Mouse (Mus musculus) heart, embryonic 15.5 days (tissue): Measurements from ENCODE around the gene Rnps1. TPM values are rescaled to one million over a fixed set of nuclear protein-coding genes. Genes with fewer than 3 reads are reported as not detected.

Source experiments
- ATAC-seq: fragments of 200-750 bp; cut with Nextera tagmentation; replicated peaks from 2 replicates; pipeline ENCODE4 v1.8.0; 2017; ENCODE audit warnings: low read depth, moderate TSS enrichment; ENCODE audit not compliant: insufficient number of reproducible peaks, insufficient read depth, low FRiP score
- H3K27ac ChIP-seq: fragments of 300-500 bp; sonication (generic); 2 replicates; pipeline ENCODE4 v1.5.1; 2015; ENCODE audit warnings: mild to moderate bottlenecking, inconsistent platforms
- H3K27me3 ChIP-seq: fragments of 300-500 bp; sonication (generic); 2 replicates; pipeline ENCODE4 v1.6.1; 2015; ENCODE audit warnings: inconsistent platforms
- H3K36me3 ChIP-seq: fragments of 300-500 bp; sonication (generic); 2 replicates; pipeline ENCODE4 v1.6.1; 2015; ENCODE audit warnings: mild to moderate bottlenecking, inconsistent platforms
- H3K4me1 ChIP-seq: fragments of 300-500 bp; sonication (generic); replicated peaks from 2 replicates; pipeline ENCODE4 v1.6.1; 2015; ENCODE audit warnings: inconsistent platforms
- H3K4me2 ChIP-seq: fragments of 300-500 bp; sonication (generic); 2 replicates; pipeline ENCODE4 v1.6.1; 2015; ENCODE audit warnings: inconsistent platforms, mild to moderate bottlenecking, moderate library complexity
- H3K4me3 ChIP-seq: fragments of 300-500 bp; sonication (generic); 2 replicates; pipeline ENCODE4 v1.5.1; 2015; ENCODE audit warnings: mild to moderate bottlenecking, inconsistent platforms
- H3K9ac ChIP-seq: fragments of 300-500 bp; sonication (generic); 2 replicates; pipeline ENCODE4 v1.6.1; 2015; ENCODE audit warnings: mild to moderate bottlenecking, inconsistent platforms
- H3K9me3 ChIP-seq: fragments of 300-500 bp; sonication (generic); replicated peaks from 2 replicates; pipeline ENCODE4 v1.6.1; 2016; ENCODE audit warnings: inconsistent platforms
- WGBS: fragments of 180-500 bp; shearing (Covaris S2); methylation state at CpG from one replicate; pipeline ENCODE4 v1.1.7; 2015; ENCODE audit warnings: mixed read lengths; 5-methylcytosine and 5-hydroxymethylcytosine counted together
- polyA plus RNA-seq: library from polyadenylated mRNA; unstranded; fragments of >200 nt; fragmentation: Nextera tagmentation; extraction: Ambion mirVana; gene quantifications from 2 replicates; pipeline ENCODE4 v1.2.1, GENCODE M21; 2015

Gene Rnps1
- polyA plus RNA-seq, 1 experiment from 2014 or later, result 186 TPM

GRCm38 (mm10) chr17:24429201-24429983, 15.0 kb downstream of the Rnps1 start:
- no peaks in the 10 kb centered on the region for H3K27me3 ChIP-seq
- 0 out of 2 replicates have a peak overlapping the region, but pooled peaks have one; percentile 8 for H3K9ac ChIP-seq
- WGBS, result 55% methylated on average over 14 of the region's 14 CpGs
- peak overlapping the region; percentile 87 for H3K27ac ChIP-seq
- peak overlapping the region; percentile 41 for H3K4me2 ChIP-seq
- peaks cover 29% of the 10 kb centered on the region for H3K4me1 ChIP-seq
- peak overlapping the region; percentile 12; the same call in 1 of the 2 replicates for H3K4me3 ChIP-seq
- H3K36me3 ChIP-seq, result peaks cover 10% of the 10 kb centered on the region
- H3K9me3 ChIP-seq, result no peaks in the 10 kb centered on the region
- peak; percentile 32 for ATAC-seq

- Histone ChIP-seq H3K27ac (no peak overlapping the region), H3K4me3 (no peak overlapping the region), H3K36me3 (peaks cover 55% of the 10 kb centered on the region), H3K27me3 (no peaks in the 10 kb centered on the region), H3K9ac (no peak overlapping the region), H3K4me1 (no peaks in the 10 kb centered on the region), H3K9me3 (no peaks in the 10 kb centered on the region), H3K4me2 (no peak overlapping the region)
- 77% methylated on average over 5 of the region's 5 CpGs for WGBS
- no peak for ATAC-seq
Measured at GRCm38 (mm10) chr17:24437016-24437415, 22.7 kb downstream of the Rnps1 start.

GRCm38 (mm10) chr17:24440377-24440776, 26.0 kb downstream of the Rnps1 start:
- H3K27me3 ChIP-seq, result no peaks in the 10 kb centered on the region
- H3K36me3 ChIP-seq, result peaks cover 70% of the 10 kb centered on the region
- H3K4me1 ChIP-seq, result no peaks in the 10 kb centered on the region
- H3K4me2 ChIP-seq, result no peak overlapping the region
- no peak overlapping the region for H3K9ac ChIP-seq
- H3K27ac ChIP-seq, result no peak overlapping the region
- H3K4me3 ChIP-seq, result no peak overlapping the region
- no peaks in the 10 kb centered on the region for H3K9me3 ChIP-seq
- 89% methylated on average over 8 of the region's 8 CpGs for WGBS
- ATAC-seq, result no peak

- H3K36me3 ChIP-seq, result peaks cover 72% of the 10 kb centered on the region
- no peak overlapping the region for H3K4me2 ChIP-seq
- no peaks in the 10 kb centered on the region for H3K27me3 ChIP-seq
- H3K9me3 ChIP-seq, result no peaks in the 10 kb centered on the region
- H3K9ac ChIP-seq, result no peak overlapping the region
- H3K4me1 ChIP-seq, result no peaks in the 10 kb centered on the region
- ATAC-seq, result no peak
- H3K4me3 ChIP-seq, result no peak overlapping the region
- H3K27ac ChIP-seq, result no peak overlapping the region
- 55% methylated on average over 2 of the region's 2 CpGs for WGBS
Measured at GRCm38 (mm10) chr17:24441148-24441547, 26.8 kb downstream of the Rnps1 start.

- Histone ChIP-seq H3K4me2 (no peak overlapping the region), H3K4me1 (no peaks in the 10 kb centered on the region), H3K36me3 (peaks cover 74% of the 10 kb centered on the region), H3K27ac (no peak overlapping the region), H3K27me3 (no peaks in the 10 kb centered on the region), H3K9me3 (no peaks in the 10 kb centered on the region), H3K4me3 (no peak overlapping the region), H3K9ac (no peak overlapping the region)
- ATAC-seq, result no peak
- WGBS, result 83% methylated on average over 14 of the region's 14 CpGs
Measured at GRCm38 (mm10) chr17:24442107-24442506, 27.7 kb downstream of the Rnps1 start.

GRCm38 (mm10) chr17:24442632-24443155, 28.3 kb downstream of the Rnps1 start, which contains the start of gene Dnase1l2:
TSS of gene Dnase1l2 (minus strand) at chr17:24443105.
- no peak within 1 kb of the TSS for H3K27ac ChIP-seq
- no peak for ATAC-seq
- no peak within 1 kb of the TSS for H3K9ac ChIP-seq
- no peak within 1 kb of the TSS for H3K4me2 ChIP-seq
- H3K4me3 ChIP-seq, result no peak within 1 kb of the TSS
- peaks cover 74% of the 10 kb centered on the region for H3K36me3 ChIP-seq
- no peaks in the 10 kb centered on the region for H3K27me3 ChIP-seq
- 72% methylated on average over 7 of the region's 7 CpGs for WGBS
- no peaks in the 10 kb centered on the region for H3K4me1 ChIP-seq
- H3K9me3 ChIP-seq, result no peaks in the 10 kb centered on the region

- Histone ChIP-seq H3K9me3 (no peaks in the 10 kb centered on the region), H3K27ac (no peak overlapping the region), H3K4me2 (no peak overlapping the region), H3K9ac (no peak overlapping the region), H3K4me1 (no peaks in the 10 kb centered on the region), H3K36me3 (peaks cover 74% of the 10 kb centered on the region), H3K27me3 (no peaks in the 10 kb centered on the region), H3K4me3 (no peak overlapping the region)
- no peak for ATAC-seq
- 72% methylated on average over 4 of the region's 4 CpGs for WGBS
Measured at GRCm38 (mm10) chr17:24443409-24443808, 29.0 kb downstream of the Rnps1 start.

- Histone ChIP-seq H3K4me1 (no peaks in the 10 kb centered on the region), H3K9me3 (no peaks in the 10 kb centered on the region), H3K9ac (no peak overlapping the region), H3K36me3 (peaks cover 81% of the 10 kb centered on the region), H3K27me3 (no peaks in the 10 kb centered on the region), H3K4me3 (no peak overlapping the region), H3K27ac (no peak overlapping the region), H3K4me2 (no peak overlapping the region)
- no peak for ATAC-seq
- 84% methylated on average over 8 of the region's 8 CpGs for WGBS
Measured at GRCm38 (mm10) chr17:24446590-24446989, 32.2 kb downstream of the Rnps1 start.

GRCm38 (mm10) chr17:24449507-24449906, 35.1 kb downstream of the Rnps1 start:
- H3K27ac ChIP-seq, result no peak overlapping the region
- no peak overlapping the region for H3K4me2 ChIP-seq
- WGBS, result 82% methylated on average over 6 of the region's 6 CpGs
- no peak overlapping the region for H3K4me3 ChIP-seq
- H3K27me3 ChIP-seq, result no peaks in the 10 kb centered on the region
- no peak overlapping the region for H3K9ac ChIP-seq
- peaks cover 12% of the 10 kb centered on the region for H3K4me1 ChIP-seq
- no peaks in the 10 kb centered on the region for H3K9me3 ChIP-seq
- no peak for ATAC-seq
- H3K36me3 ChIP-seq, result peaks cover 68% of the 10 kb centered on the region

GRCm38 (mm10) chr17:24451220-24451619, 36.9 kb downstream of the Rnps1 start:
- Histone ChIP-seq H3K27me3 (no peaks in the 10 kb centered on the region), H3K4me1 (peaks cover 19% of the 10 kb centered on the region), H3K9ac (no peak overlapping the region), H3K27ac (no peak overlapping the region), H3K4me3 (no peak overlapping the region), H3K9me3 (no peaks in the 10 kb centered on the region), H3K36me3 (peaks cover 51% of the 10 kb centered on the region), H3K4me2 (no peak overlapping the region)
- no peak for ATAC-seq
- 97% methylated on average over 6 of the region's 6 CpGs for WGBS

- Histone ChIP-seq H3K27me3 (no peaks in the 10 kb centered on the region), H3K9me3 (no peaks in the 10 kb centered on the region), H3K4me3 (no peak overlapping the region), H3K36me3 (peaks cover 29% of the 10 kb centered on the region), H3K9ac (no peak overlapping the region), H3K4me1 (peaks cover 19% of the 10 kb centered on the region), H3K4me2 (peak overlapping the region; percentile 67; the same call in 1 of the 2 replicates), H3K27ac (no peak overlapping the region)
- ATAC-seq, result no peak
- 69% methylated on average over 2 of the region's 2 CpGs for WGBS
Measured at GRCm38 (mm10) chr17:24453372-24453771, 39.0 kb downstream of the Rnps1 start.
